Mouse (Mus musculus): ENCODE data around the gene Pdk1. TPM values are rescaled to one million over a fixed set of nuclear protein-coding genes. Genes with fewer than 3 reads are reported as not detected.

The Pdk1 gene
- total and polyA plus RNA-seq, 3 experiments: 28.9 to 170 (median 142) TPM

- H3K4me3 ChIP-seq: no peak overlapping the region
- DNase-seq: no peak
- intact Hi-C loops (cut with DNase I): no loop called here
- H3K79me2 ChIP-seq (replicated peaks; ENCODE audit: control insufficient read depth, insufficient read depth, low read length): no peaks in the 10 kb centered on the region
- H3K27me3 ChIP-seq (ENCODE audit: control insufficient read depth, insufficient read depth, low read length): no peaks in the 10 kb centered on the region
- H3K36me3 ChIP-seq (ENCODE audit: control insufficient read depth, insufficient read depth, low read length): no peaks in the 10 kb centered on the region
- no peak overlapping the region for H3K27ac ChIP-seq
- H3K4me1 ChIP-seq (ENCODE audit: control insufficient read depth, insufficient read depth, low read length): no peaks in the 10 kb centered on the region
- WGBS: 90% methylated on average over 8 of the region's 8 CpGs
- no peak overlapping the region for H3K9ac ChIP-seq (ENCODE audit: low read depth, low read length)
- TF ChIP-seq POLR2A (IDR thresholded peaks at IDR 0.05; ENCODE audit: insufficient read depth, low read depth, low read length): no peak
Observed at GRCm38 (mm10) chr2:71934046-71934445, 61.0 kb downstream of the Pdk1 start.

GRCm38 (mm10) chr2:71936711-71937110 is 63.7 kb downstream of the Pdk1 start:
- Histone ChIP-seq H3K4me3 (no peak overlapping the region), H3K27ac (no peak overlapping the region), H3K79me2 (replicated peaks; ENCODE audit: control insufficient read depth, insufficient read depth, low read length) (no peaks in the 10 kb centered on the region), H3K36me3 (ENCODE audit: control insufficient read depth, insufficient read depth, low read length) (no peaks in the 10 kb centered on the region), H3K27me3 (ENCODE audit: control insufficient read depth, insufficient read depth, low read length) (no peaks in the 10 kb centered on the region), H3K4me1 (ENCODE audit: control insufficient read depth, insufficient read depth, low read length) (no peaks in the 10 kb centered on the region), H3K9ac (ENCODE audit: low read depth, low read length) (no peak overlapping the region)
- 91% methylated on average over 1 of the region's 1 CpGs for WGBS
- TF ChIP-seq EP300 (IDR thresholded peaks at IDR 0.05; ENCODE audit: insufficient read depth, low read depth, low read length): no peak
- TF ChIP-seq CTCF (IDR thresholded peaks at IDR 0.05): no peak
- TF ChIP-seq POLR2A (IDR thresholded peaks at IDR 0.05; ENCODE audit: insufficient read depth, low read depth, low read length): no peak
- intact Hi-C loops (cut with DNase I): loop anchor here (2.0 kb wide), 1 partner anchor 18 kb away; no protein-coding TSS in a partner anchor
- no peak for DNase-seq

DNA sequence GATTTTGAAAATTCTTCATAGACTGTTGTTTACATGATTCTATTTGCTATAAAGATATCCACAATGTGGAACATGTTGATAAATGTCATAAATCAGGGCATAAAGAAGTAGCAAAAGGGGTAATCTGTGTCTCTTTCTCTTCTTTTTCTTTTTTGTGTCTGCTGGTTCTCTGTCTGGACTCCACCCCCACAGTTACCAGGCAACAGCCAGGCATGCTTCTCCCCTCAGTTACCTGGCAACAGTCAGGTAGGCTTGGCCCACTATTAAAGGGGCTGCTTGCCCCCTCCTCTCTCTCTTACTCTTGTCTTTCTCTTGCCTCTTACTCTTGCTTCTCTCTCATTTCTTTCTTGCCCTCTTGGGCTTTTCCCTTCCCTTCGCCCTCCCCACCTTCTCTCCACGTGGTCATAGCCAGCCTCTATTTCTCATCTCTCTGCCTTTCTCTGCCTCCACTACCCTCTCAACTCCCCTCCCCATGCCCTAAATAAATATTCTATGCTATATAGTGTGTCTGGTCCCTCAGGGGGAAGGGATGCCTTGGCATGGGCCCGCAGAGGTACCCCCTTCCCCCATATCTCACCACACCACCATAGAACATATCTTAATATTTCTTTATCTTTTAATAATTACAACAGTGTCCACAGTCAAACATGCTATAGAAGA is 64.8 kb downstream of the Pdk1 start:
- Histone ChIP-seq H3K27me3 (ENCODE audit: control insufficient read depth, insufficient read depth, low read length) (no peaks in the 10 kb centered on the region), H3K4me1 (ENCODE audit: control insufficient read depth, insufficient read depth, low read length) (no peaks in the 10 kb centered on the region), H3K4me3 (no peak overlapping the region), H3K36me3 (ENCODE audit: control insufficient read depth, insufficient read depth, low read length) (no peaks in the 10 kb centered on the region), H3K27ac (no peak overlapping the region), H3K9ac (ENCODE audit: low read depth, low read length) (no peak overlapping the region), H3K79me2 (replicated peaks; ENCODE audit: control insufficient read depth, insufficient read depth, low read length) (no peaks in the 10 kb centered on the region)
- WGBS: 91% methylated on average over 3 of the region's 3 CpGs
- intact Hi-C loops (cut with DNase I): loop anchor here (2.0 kb wide), 1 partner anchor 17 kb away; no protein-coding TSS in a partner anchor
- DNase-seq: no peak
- TF ChIP-seq EP300 (IDR thresholded peaks at IDR 0.05; ENCODE audit: insufficient read depth, low read depth, low read length) (no peak), POLR2A (IDR thresholded peaks at IDR 0.05; ENCODE audit: insufficient read depth, low read depth, low read length) (no peak), CTCF (IDR thresholded peaks at IDR 0.05) (no peak)

- 21% methylated on average over 6 of the region's 6 CpGs for WGBS
- intact Hi-C loops (cut with DNase I): no loop called here
- H3K4me3 ChIP-seq: no peak overlapping the region
Observed at GRCm38 (mm10) chr2:71938716-71939393, 65.8 kb downstream of the Pdk1 start.

DNA sequence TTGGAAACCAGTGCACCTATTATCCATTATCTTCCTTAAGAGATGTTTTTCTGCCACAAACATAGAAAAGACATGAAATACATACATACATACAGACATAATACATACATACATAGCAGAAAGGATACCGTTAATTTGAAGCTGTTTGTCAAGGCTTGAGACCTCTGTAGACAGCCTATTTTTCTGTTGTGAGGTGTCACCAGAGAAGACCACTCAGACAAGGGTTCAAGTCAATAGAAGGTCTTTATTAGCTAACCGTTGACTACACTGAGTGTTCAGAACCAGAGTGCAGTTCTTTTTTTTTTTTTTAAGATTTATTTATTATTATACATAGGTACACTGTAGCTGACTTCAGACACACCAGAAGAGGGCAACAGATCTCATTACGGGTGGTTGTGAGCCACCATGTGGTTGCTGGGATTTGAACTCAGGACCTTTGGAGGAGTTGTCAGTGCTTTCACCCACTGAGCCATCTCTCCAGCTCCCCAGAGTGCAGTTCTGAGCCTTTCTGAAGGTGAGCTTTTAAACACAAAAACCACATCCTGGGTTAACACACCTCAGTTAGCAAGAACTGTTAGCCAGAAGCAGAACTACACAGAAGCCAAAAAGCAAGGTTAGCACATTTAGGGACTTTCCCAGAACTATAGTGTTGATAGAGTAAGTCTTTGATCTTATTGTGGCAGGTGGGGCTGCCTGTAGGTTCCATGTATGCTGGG is 68.1 kb downstream of the Pdk1 start:
- no peak overlapping the region for H3K27ac ChIP-seq
- H3K9ac ChIP-seq (ENCODE audit: low read depth, low read length): no peak overlapping the region
- H3K79me2 ChIP-seq (replicated peaks; ENCODE audit: control insufficient read depth, insufficient read depth, low read length): no peaks in the 10 kb centered on the region
- no peaks in the 10 kb centered on the region for H3K27me3 ChIP-seq (ENCODE audit: control insufficient read depth, insufficient read depth, low read length)
- H3K4me3 ChIP-seq: no peak overlapping the region
- no peaks in the 10 kb centered on the region for H3K36me3 ChIP-seq (ENCODE audit: control insufficient read depth, insufficient read depth, low read length)
- no peak for DNase-seq
- no peak for TF ChIP-seq POLR2A (IDR thresholded peaks at IDR 0.05; ENCODE audit: insufficient read depth, low read depth, low read length)
- TF ChIP-seq CTCF (IDR thresholded peaks at IDR 0.05): no peak
- TF ChIP-seq EP300 (IDR thresholded peaks at IDR 0.05; ENCODE audit: insufficient read depth, low read depth, low read length): no peak
- intact Hi-C loops (cut with DNase I): no loop called here
- WGBS: 91% methylated on average over 3 of the region's 3 CpGs
- H3K4me1 ChIP-seq (ENCODE audit: control insufficient read depth, insufficient read depth, low read length): no peaks in the 10 kb centered on the region

More at GRCm38 (mm10) chr2:71938716-71939393, 65.8 kb downstream of the Pdk1 start:
- no peak for DNase-seq
- Histone ChIP-seq H3K27ac (peak overlapping the region; percentile 40), H3K9ac (ENCODE audit: low read depth, low read length) (no peak overlapping the region), H3K4me1 (ENCODE audit: control insufficient read depth, insufficient read depth, low read length) (no peaks in the 10 kb centered on the region), H3K79me2 (replicated peaks; ENCODE audit: control insufficient read depth, insufficient read depth, low read length) (no peaks in the 10 kb centered on the region), H3K36me3 (ENCODE audit: control insufficient read depth, insufficient read depth, low read length) (no peaks in the 10 kb centered on the region), H3K27me3 (ENCODE audit: control insufficient read depth, insufficient read depth, low read length) (no peaks in the 10 kb centered on the region)
- no peak for TF ChIP-seq EP300 (IDR thresholded peaks at IDR 0.05; ENCODE audit: insufficient read depth, low read depth, low read length)
- TF ChIP-seq CTCF (IDR thresholded peaks at IDR 0.05): no peak
- TF ChIP-seq POLR2A (IDR thresholded peaks at IDR 0.05; ENCODE audit: insufficient read depth, low read depth, low read length): no peak

GRCm38 (mm10) chr2:71941721-71942087 is 68.7 kb downstream of the Pdk1 start:
- H3K4me3 ChIP-seq: no peak overlapping the region
- H3K36me3 ChIP-seq (ENCODE audit: control insufficient read depth, insufficient read depth, low read length): no peaks in the 10 kb centered on the region
- H3K27me3 ChIP-seq (ENCODE audit: control insufficient read depth, insufficient read depth, low read length): no peaks in the 10 kb centered on the region
- intact Hi-C loops (cut with DNase I): no loop called here
- H3K27ac ChIP-seq: no peak overlapping the region
- TF ChIP-seq CTCF (IDR thresholded peaks at IDR 0.05): no peak
- TF ChIP-seq POLR2A (IDR thresholded peaks at IDR 0.05; ENCODE audit: insufficient read depth, low read depth, low read length): no peak
- TF ChIP-seq EP300 (IDR thresholded peaks at IDR 0.05; ENCODE audit: insufficient read depth, low read depth, low read length): no peak
- DNase-seq: no peak
- H3K4me1 ChIP-seq (ENCODE audit: control insufficient read depth, insufficient read depth, low read length): no peaks in the 10 kb centered on the region
- no peak overlapping the region for H3K9ac ChIP-seq (ENCODE audit: low read depth, low read length)
- no peaks in the 10 kb centered on the region for H3K79me2 ChIP-seq (replicated peaks; ENCODE audit: control insufficient read depth, insufficient read depth, low read length)
- 91% methylated on average over 5 of the region's 5 CpGs for WGBS

Data from heart, adult 2 months (tissue).